Mouse (Mus musculus) left cerebral cortex, adult 18-20 months (tissue): ENCODE data around the gene Nkiras1. TPM values are rescaled to one million over a fixed set of nuclear protein-coding genes. Genes with fewer than 3 reads are reported as not detected.

Experiments
- total RNA-seq, 2 experiments: library from RNA; stranded (reverse); gene quantifications; 2 replicates each; pipeline ENCODE4 v1.2.3; 2021

Gene Nkiras1
- total RNA-seq, 2 experiments from 2014 or later: 101 to 104 TPM

Other genes with a start within 250 kb of the Nkiras1 start
- 10 to 100 TPM; 80.0 to 87.4 TPM for gene Nr1d2, start 32.0 kb upstream of the Nkiras1 start, total RNA-seq
- 100 to 1,000 TPM; 374 to 415 TPM for gene Rpl15, start 255 bp downstream of the Nkiras1 start, total RNA-seq
- gene Ube2e1, start 60.7 kb downstream of the Nkiras1 start, total RNA-seq: 100 to 1,000 TPM; 112 to 122 TPM